Mouse (Mus musculus) lung, adult 2 months (tissue): Measurements from ENCODE around the gene Rab33b.

Experiments
- CTCF ChIP-seq: fragments of 200-500 bp; IDR thresholded peaks from 2 replicates; pipeline ENCODE4 v1.5.1; 2011; ENCODE audit warnings: mild to moderate bottlenecking, low read length, control low read depth; ENCODE audit not compliant: insufficient read depth
- POLR2A ChIP-seq: fragments of 200-500 bp; IDR thresholded peaks from 2 replicates; pipeline ENCODE4 v1.6.1; 2011; ENCODE audit warnings: low read depth, mild to moderate bottlenecking, control low read depth, low read length, borderline replicate concordance; ENCODE audit errors: extremely low read depth

DNA sequence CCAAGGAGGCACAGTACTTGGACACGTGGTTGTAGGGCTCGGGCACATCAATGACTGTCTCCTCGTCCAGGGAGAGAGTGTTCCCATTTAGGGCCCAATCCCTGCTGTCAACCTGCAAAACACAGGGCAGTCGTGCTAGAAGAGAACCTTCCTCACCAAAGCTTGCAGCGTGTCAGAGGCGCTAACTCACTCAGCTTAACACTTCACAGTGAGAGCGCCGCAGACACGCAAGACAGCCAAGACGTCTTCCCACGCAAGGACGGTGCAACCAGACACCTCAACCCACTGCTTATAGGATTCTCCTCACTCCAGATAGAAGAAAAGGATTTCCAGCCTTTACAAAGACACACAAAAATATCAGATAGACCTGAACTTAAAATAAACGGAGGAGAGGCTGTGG, 43.2 kb downstream of the Rab33b start:
- no peak for TF ChIP-seq POLR2A
- no peak for TF ChIP-seq CTCF
